Mouse (Mus musculus): ENCODE results near the gene Gpx8. TPM values are rescaled to one million over a fixed set of nuclear protein-coding genes. Genes with fewer than 3 reads are reported as not detected.
A peak's percentile ranks its signal among the peaks of the same experiment; 100 is the strongest.

Gene Gpx8
- polyA plus RNA-seq, 1 experiment from 2014 or later: 40.5 TPM

GRCm38 (mm10) chr13:113000576-113001318 is 45.5 kb downstream of the Gpx8 start:
- Histone ChIP-seq H3K9me3 (replicated peaks; ENCODE audit: control insufficient read depth, low read length, poor library complexity, severe bottlenecking) (no peaks in the 10 kb centered on the region), H3K27ac (ENCODE audit: low read length) (no peak overlapping the region), H3K9ac (ENCODE audit: low read depth, low read length) (no peak overlapping the region), H3K4me3 (ENCODE audit: low read depth, low read length) (no peak overlapping the region), H3K4me1 (ENCODE audit: control insufficient read depth, insufficient read depth, low read length) (peaks cover 10% of the 10 kb centered on the region), H3K36me3 (ENCODE audit: control insufficient read depth, insufficient read depth, low read length) (no peaks in the 10 kb centered on the region), H3K4me2 (ENCODE audit: low read length) (no peak overlapping the region), H3K27me3 (ENCODE audit: control insufficient read depth, insufficient read depth, low read depth, low read length) (peaks cover 38% of the 10 kb centered on the region)
- 72% methylated on average over 9 of the region's 9 CpGs for WGBS
- no peak for ATAC-seq

GRCm38 (mm10) chr13:113000090-113000489 is 46.1 kb downstream of the Gpx8 start:
- no peak overlapping the region for H3K27ac ChIP-seq (ENCODE audit: low read length)
- no peak overlapping the region for H3K9ac ChIP-seq (ENCODE audit: low read depth, low read length)
- 89% methylated on average over 3 of the region's 3 CpGs for WGBS
- no peaks in the 10 kb centered on the region for H3K36me3 ChIP-seq (ENCODE audit: control insufficient read depth, insufficient read depth, low read length)
- H3K27me3 ChIP-seq (ENCODE audit: control insufficient read depth, insufficient read depth, low read depth, low read length): peaks cover 43% of the 10 kb centered on the region
- no peak overlapping the region for H3K4me3 ChIP-seq (ENCODE audit: low read depth, low read length)
- no peaks in the 10 kb centered on the region for H3K9me3 ChIP-seq (replicated peaks; ENCODE audit: control insufficient read depth, low read length, poor library complexity, severe bottlenecking)
- ATAC-seq: no peak
- peaks cover 10% of the 10 kb centered on the region for H3K4me1 ChIP-seq (ENCODE audit: control insufficient read depth, insufficient read depth, low read length)
- H3K4me2 ChIP-seq (ENCODE audit: low read length): no peak overlapping the region

GRCm38 (mm10) chr13:112998427-112999201 is 47.6 kb downstream of the Gpx8 start:
- Histone ChIP-seq H3K9me3 (replicated peaks; ENCODE audit: control insufficient read depth, low read length, poor library complexity, severe bottlenecking) (no peaks in the 10 kb centered on the region), H3K27me3 (ENCODE audit: control insufficient read depth, insufficient read depth, low read depth, low read length) (peaks cover 52% of the 10 kb centered on the region), H3K4me2 (ENCODE audit: low read length) (peak overlapping the region; percentile 98), H3K36me3 (ENCODE audit: control insufficient read depth, insufficient read depth, low read length) (no peaks in the 10 kb centered on the region), H3K4me1 (ENCODE audit: control insufficient read depth, insufficient read depth, low read length) (peaks cover 15% of the 10 kb centered on the region), H3K27ac (ENCODE audit: low read length) (no peak overlapping the region), H3K9ac (ENCODE audit: low read depth, low read length) (peak overlapping the region; percentile 69), H3K4me3 (ENCODE audit: low read depth, low read length) (peak overlapping the region; percentile 55)
- peak; percentile 68 for ATAC-seq
- under 1% methylated on average over 46 of the region's 46 CpGs for WGBS

GRCm38 (mm10) chr13:112997369-112997768 is 48.8 kb downstream of the Gpx8 start:
- Histone ChIP-seq H3K27ac (ENCODE audit: low read length) (no peak overlapping the region), H3K4me1 (ENCODE audit: control insufficient read depth, insufficient read depth, low read length) (peaks cover 19% of the 10 kb centered on the region), H3K9ac (ENCODE audit: low read depth, low read length) (no peak overlapping the region), H3K27me3 (ENCODE audit: control insufficient read depth, insufficient read depth, low read depth, low read length) (peaks cover 61% of the 10 kb centered on the region), H3K4me3 (ENCODE audit: low read depth, low read length) (no peak overlapping the region), H3K4me2 (ENCODE audit: low read length) (no peak overlapping the region), H3K9me3 (replicated peaks; ENCODE audit: control insufficient read depth, low read length, poor library complexity, severe bottlenecking) (no peaks in the 10 kb centered on the region), H3K36me3 (ENCODE audit: control insufficient read depth, insufficient read depth, low read length) (no peaks in the 10 kb centered on the region)
- ATAC-seq: no peak
- WGBS: 66% methylated on average over 6 of the region's 6 CpGs

GRCm38 (mm10) chr13:112996407-112996806 is 49.8 kb downstream of the Gpx8 start:
- no peaks in the 10 kb centered on the region for H3K36me3 ChIP-seq (ENCODE audit: control insufficient read depth, insufficient read depth, low read length)
- H3K27ac ChIP-seq (ENCODE audit: low read length): no peak overlapping the region
- no peak for ATAC-seq
- H3K4me1 ChIP-seq (ENCODE audit: control insufficient read depth, insufficient read depth, low read length): peaks cover 19% of the 10 kb centered on the region
- H3K27me3 ChIP-seq (ENCODE audit: control insufficient read depth, insufficient read depth, low read depth, low read length): peaks cover 67% of the 10 kb centered on the region
- H3K9ac ChIP-seq (ENCODE audit: low read depth, low read length): no peak overlapping the region
- H3K4me2 ChIP-seq (ENCODE audit: low read length): no peak overlapping the region
- no peaks in the 10 kb centered on the region for H3K9me3 ChIP-seq (replicated peaks; ENCODE audit: control insufficient read depth, low read length, poor library complexity, severe bottlenecking)
- 58% methylated on average over 4 of the region's 4 CpGs for WGBS
- H3K4me3 ChIP-seq (ENCODE audit: low read depth, low read length): no peak overlapping the region

GRCm38 (mm10) chr13:112994191-112994590 is 52.0 kb downstream of the Gpx8 start:
- H3K27me3 ChIP-seq (ENCODE audit: control insufficient read depth, insufficient read depth, low read depth, low read length): peaks cover 72% of the 10 kb centered on the region
- WGBS: 0% methylated on average over 25 of the region's 25 CpGs
- H3K9ac ChIP-seq (ENCODE audit: low read depth, low read length): peak overlapping the region; percentile 55
- no peak overlapping the region for H3K27ac ChIP-seq (ENCODE audit: low read length)
- peaks cover 23% of the 10 kb centered on the region for H3K4me1 ChIP-seq (ENCODE audit: control insufficient read depth, insufficient read depth, low read length)
- H3K36me3 ChIP-seq (ENCODE audit: control insufficient read depth, insufficient read depth, low read length): no peaks in the 10 kb centered on the region
- no peaks in the 10 kb centered on the region for H3K9me3 ChIP-seq (replicated peaks; ENCODE audit: control insufficient read depth, low read length, poor library complexity, severe bottlenecking)
- ATAC-seq: peak; percentile 77
- peak overlapping the region; percentile 52 for H3K4me3 ChIP-seq (ENCODE audit: low read depth, low read length)
- H3K4me2 ChIP-seq (ENCODE audit: low read length): peak overlapping the region; percentile 88

- ATAC-seq: peak; percentile 54
- H3K9me3 ChIP-seq (replicated peaks; ENCODE audit: control insufficient read depth, low read length, poor library complexity, severe bottlenecking): no peaks in the 10 kb centered on the region
- H3K4me1 ChIP-seq (ENCODE audit: control insufficient read depth, insufficient read depth, low read length): peaks cover 23% of the 10 kb centered on the region
- H3K9ac ChIP-seq (ENCODE audit: low read depth, low read length): peak within 1 kb of the TSS; percentile 55
- H3K4me2 ChIP-seq (ENCODE audit: low read length): peak within 1 kb of the TSS; percentile 88
- H3K27me3 ChIP-seq (ENCODE audit: control insufficient read depth, insufficient read depth, low read depth, low read length): peaks cover 72% of the 10 kb centered on the region
- no peaks in the 10 kb centered on the region for H3K36me3 ChIP-seq (ENCODE audit: control insufficient read depth, insufficient read depth, low read length)
- under 1% methylated on average over 58 of the region's 63 CpGs for WGBS
- peak within 1 kb of the TSS; percentile 52 for H3K4me3 ChIP-seq (ENCODE audit: low read depth, low read length)
- no peak within 1 kb of the TSS for H3K27ac ChIP-seq (ENCODE audit: low read length)
Observed at GRCm38 (mm10) chr13:112993531-112994152, 52.6 kb downstream of the Gpx8 start, which contains the start of gene Mcidas. Gene Mcidas, plus strand, starts transcription at chr13:112993845.
